Mouse (Mus musculus) neural tube, embryonic 13.5 days (tissue): ENCODE data around the gene Ankrd7. TPM values are rescaled to one million over a fixed set of nuclear protein-coding genes. Genes with fewer than 3 reads are reported as not detected.
A peak's percentile ranks its signal among the peaks of the same experiment; 100 is the strongest.
"Not testable (repeated sequence)": the region's sequence is repeated elsewhere in the genome, so short reads cannot be mapped to it uniquely, and the experiment has no call there.

Source experiments
- ATAC-seq: fragments of 200-750 bp; cut with Nextera tagmentation; 2 replicates; pipeline ENCODE4 v1.8.0; 2017; ENCODE audit warnings: low read depth, mild to moderate bottlenecking, moderate TSS enrichment, moderate library complexity
- H3K27ac ChIP-seq: fragments of 300-500 bp; sonication (generic); replicated peaks from 2 replicates; pipeline ENCODE4 v1.5.1; 2015; ENCODE audit warnings: moderate library complexity, mild to moderate bottlenecking, inconsistent platforms
- H3K27me3 ChIP-seq: fragments of 300-500 bp; sonication (generic); 2 replicates; pipeline ENCODE4 v1.6.1; 2015; ENCODE audit warnings: mild to moderate bottlenecking, inconsistent platforms
- H3K36me3 ChIP-seq: fragments of 300-500 bp; sonication (generic); 2 replicates; pipeline ENCODE4 v1.6.1; 2015; ENCODE audit warnings: mild to moderate bottlenecking, inconsistent platforms
- H3K4me1 ChIP-seq: fragments of 300-500 bp; sonication (generic); replicated peaks from 2 replicates; pipeline ENCODE4 v1.6.1; 2015; ENCODE audit warnings: inconsistent platforms
- H3K4me2 ChIP-seq: fragments of 300-500 bp; sonication (generic); 2 replicates; pipeline ENCODE4 v1.6.1; 2015; ENCODE audit warnings: inconsistent platforms, mild to moderate bottlenecking, moderate library complexity
- H3K4me3 ChIP-seq: fragments of 300-500 bp; sonication (generic); 2 replicates; pipeline ENCODE4 v1.5.1; 2015; ENCODE audit warnings: mild to moderate bottlenecking, inconsistent platforms
- H3K9ac ChIP-seq: fragments of 300-500 bp; sonication (generic); 2 replicates; pipeline ENCODE4 v1.6.1; 2015; ENCODE audit warnings: moderate library complexity, mild to moderate bottlenecking, inconsistent platforms
- H3K9me3 ChIP-seq: fragments of 300-500 bp; sonication (generic); 2 replicates; pipeline ENCODE4 v1.6.1; 2016; ENCODE audit warnings: inconsistent platforms
- WGBS: fragments of 180-500 bp; shearing (Covaris S2); methylation state at CpG from one replicate; pipeline ENCODE4 v1.1.7; 2015; 5-methylcytosine and 5-hydroxymethylcytosine counted together
- polyA plus RNA-seq: library from polyadenylated mRNA; unstranded; fragments of >200 nt; fragmentation: Nextera tagmentation; extraction: Ambion mirVana; gene quantifications from 2 replicates; pipeline ENCODE4 v1.2.1, GENCODE M21; 2015

Gene Ankrd7
- not detected in 2 replicates for polyA plus RNA-seq

GRCm38 (mm10) chr6:18866018-18866417 is at the start of gene Ankrd7:
Gene Ankrd7, plus strand, starts transcription at chr6:18866318.
- no peak within 1 kb of the TSS for H3K4me2 ChIP-seq
- H3K4me3 ChIP-seq: no peak within 1 kb of the TSS
- no peak for ATAC-seq
- 90% methylated on average over 8 of the region's 8 CpGs for WGBS
- H3K27me3 ChIP-seq: no peaks in the 10 kb centered on the region
- H3K9me3 ChIP-seq: no peaks in the 10 kb centered on the region
- no peaks in the 10 kb centered on the region for H3K4me1 ChIP-seq
- H3K27ac ChIP-seq: no peak within 1 kb of the TSS
- no peaks in the 10 kb centered on the region for H3K36me3 ChIP-seq
- H3K9ac ChIP-seq: no peak within 1 kb of the TSS

GRCm38 (mm10) chr6:18819343-18819742 is 46.8 kb upstream of the Ankrd7 start:
- H3K9me3 ChIP-seq: no peaks in the 10 kb centered on the region
- ATAC-seq: no peak
- H3K4me2 ChIP-seq: no peak overlapping the region
- H3K27me3 ChIP-seq: no peaks in the 10 kb centered on the region
- no peaks in the 10 kb centered on the region for H3K4me1 ChIP-seq
- H3K9ac ChIP-seq: no peak overlapping the region
- no peak overlapping the region for H3K27ac ChIP-seq
- no peaks in the 10 kb centered on the region for H3K36me3 ChIP-seq
- no peak overlapping the region for H3K4me3 ChIP-seq
- WGBS: 15% methylated on average over 4 of the region's 4 CpGs

- Histone ChIP-seq H3K9ac (no peak overlapping the region), H3K27me3 (no peaks in the 10 kb centered on the region), H3K4me1 (no peaks in the 10 kb centered on the region), H3K27ac (no peak overlapping the region), H3K4me2 (no peak overlapping the region), H3K4me3 (no peak overlapping the region), H3K36me3 (no peaks in the 10 kb centered on the region), H3K9me3 (no peaks in the 10 kb centered on the region)
- 73% methylated on average over 4 of the region's 4 CpGs for WGBS
- no peak for ATAC-seq
Measured at GRCm38 (mm10) chr6:18820246-18820645, 45.9 kb upstream of the Ankrd7 start.

GRCm38 (mm10) chr6:18822812-18823211 is 43.3 kb upstream of the Ankrd7 start:
- Histone ChIP-seq H3K9me3 (no peaks in the 10 kb centered on the region), H3K27me3 (no peaks in the 10 kb centered on the region), H3K4me2 (no peak overlapping the region), H3K4me1 (no peaks in the 10 kb centered on the region), H3K36me3 (no peaks in the 10 kb centered on the region), H3K9ac (no peak overlapping the region), H3K27ac (no peak overlapping the region), H3K4me3 (no peak overlapping the region)
- no peak for ATAC-seq
- WGBS: 77% methylated on average over 1 of the region's 1 CpGs

- ATAC-seq: no peak
- Histone ChIP-seq H3K36me3 (no peaks in the 10 kb centered on the region), H3K9me3 (no peaks in the 10 kb centered on the region), H3K4me1 (no peaks in the 10 kb centered on the region), H3K4me3 (no peak overlapping the region), H3K4me2 (no peak overlapping the region), H3K27ac (no peak overlapping the region), H3K27me3 (no peaks in the 10 kb centered on the region), H3K9ac (no peak overlapping the region)
- 78% methylated on average over 1 of the region's 1 CpGs for WGBS
Measured at GRCm38 (mm10) chr6:18832958-18833357, 33.2 kb upstream of the Ankrd7 start.

GRCm38 (mm10) chr6:18844529-18844928 is 21.6 kb upstream of the Ankrd7 start:
- H3K36me3 ChIP-seq, H3K4me3 ChIP-seq, H3K9me3 ChIP-seq, H3K27ac ChIP-seq, H3K9ac ChIP-seq, H3K4me1 ChIP-seq, ATAC-seq, H3K4me2 ChIP-seq, H3K27me3 ChIP-seq: not testable (repeated sequence)
- 82% methylated on average over 5 of the region's 11 CpGs for WGBS

GRCm38 (mm10) chr6:18845571-18845970 is 20.5 kb upstream of the Ankrd7 start:
- H3K4me3 ChIP-seq, H3K36me3 ChIP-seq, H3K27ac ChIP-seq, H3K4me2 ChIP-seq, H3K9ac ChIP-seq, H3K9me3 ChIP-seq, ATAC-seq, H3K27me3 ChIP-seq: not testable (repeated sequence)
- peaks cover 13% of the 10 kb centered on the region for H3K4me1 ChIP-seq
- 25% methylated on average over 5 of the region's 7 CpGs for WGBS

- Histone ChIP-seq H3K4me1 (peaks cover 26% of the 10 kb centered on the region), H3K27ac (peak within 1 kb of the TSS; percentile 91), H3K9me3 (no peaks in the 10 kb centered on the region), H3K27me3 (no peaks in the 10 kb centered on the region), H3K4me2 (peak within 1 kb of the TSS; percentile 65), H3K4me3 (peak within 1 kb of the TSS; percentile 68), H3K9ac (peak within 1 kb of the TSS; percentile 88), H3K36me3 (peaks cover 22% of the 10 kb centered on the region)
- ATAC-seq: peak; percentile 100
- WGBS: 1% methylated on average over 37 of the region's 37 CpGs
Measured at GRCm38 (mm10) chr6:18848051-18848701, 17.9 kb upstream of the Ankrd7 start, which contains the start of gene Lsm8. Gene Lsm8, plus strand, starts transcription at chr6:18848579.

GRCm38 (mm10) chr6:18848702-18849061 is 17.4 kb upstream of the Ankrd7 start:
- Histone ChIP-seq H3K9ac (peak overlapping the region; percentile 88), H3K27ac (peak overlapping the region; percentile 91), H3K4me1 (peaks cover 26% of the 10 kb centered on the region), H3K4me2 (peak overlapping the region; percentile 65), H3K4me3 (peak overlapping the region; percentile 68), H3K27me3 (no peaks in the 10 kb centered on the region), H3K9me3 (no peaks in the 10 kb centered on the region), H3K36me3 (peaks cover 26% of the 10 kb centered on the region)
- ATAC-seq: no peak; the same call in 1 of the 2 replicates
- 0% methylated on average over 27 of the region's 28 CpGs for WGBS

- H3K27me3 ChIP-seq: no peaks in the 10 kb centered on the region
- peaks cover 51% of the 10 kb centered on the region for H3K36me3 ChIP-seq
- H3K9me3 ChIP-seq: no peaks in the 10 kb centered on the region
Measured at GRCm38 (mm10) chr6:18855323-18855722, 10.8 kb upstream of the Ankrd7 start.

GRCm38 (mm10) chr6:18856487-18857078 is 9.5 kb upstream of the Ankrd7 start:
- no peak overlapping the region for H3K27ac ChIP-seq
- H3K4me3 ChIP-seq: no peak overlapping the region
- 91% methylated on average over 3 of the region's 3 CpGs for WGBS
- H3K36me3 ChIP-seq: peaks cover 44% of the 10 kb centered on the region
- H3K9ac ChIP-seq: no peak overlapping the region
- no peak for ATAC-seq
- no peaks in the 10 kb centered on the region for H3K27me3 ChIP-seq
- H3K4me1 ChIP-seq: peaks cover 5% of the 10 kb centered on the region
- H3K4me2 ChIP-seq: no peak overlapping the region
- H3K9me3 ChIP-seq: no peaks in the 10 kb centered on the region

More at GRCm38 (mm10) chr6:18855323-18855722, 10.8 kb upstream of the Ankrd7 start:
- Histone ChIP-seq H3K4me3 (no peak overlapping the region), H3K27ac (no peak overlapping the region), H3K9ac (no peak overlapping the region), H3K4me2 (no peak overlapping the region), H3K4me1 (peaks cover 14% of the 10 kb centered on the region)
- ATAC-seq: no peak

- Histone ChIP-seq H3K4me3 (no peak overlapping the region), H3K9me3 (no peaks in the 10 kb centered on the region), H3K27me3 (no peaks in the 10 kb centered on the region), H3K4me2 (no peak overlapping the region), H3K4me1 (no peaks in the 10 kb centered on the region), H3K36me3 (no peaks in the 10 kb centered on the region), H3K27ac (no peak overlapping the region), H3K9ac (no peak overlapping the region)
- no peak for ATAC-seq
- 59% methylated on average over 2 of the region's 2 CpGs for WGBS
Measured at GRCm38 (mm10) chr6:18889030-18889429, 22.9 kb downstream of the Ankrd7 start.

- no peak for ATAC-seq
- Histone ChIP-seq H3K4me1 (no peaks in the 10 kb centered on the region), H3K9me3 (no peaks in the 10 kb centered on the region), H3K4me3 (no peak overlapping the region), H3K36me3 (no peaks in the 10 kb centered on the region), H3K27me3 (no peaks in the 10 kb centered on the region), H3K9ac (no peak overlapping the region), H3K27ac (no peak overlapping the region), H3K4me2 (no peak overlapping the region)
Measured at GRCm38 (mm10) chr6:18894142-18894541, 28.0 kb downstream of the Ankrd7 start.
